Mouse (Mus musculus) small intestine, adult 2 months (tissue): ENCODE results near the gene Lhx1.

ENCODE experiments used
- CTCF ChIP-seq: fragments of 200-500 bp; IDR thresholded peaks from 2 replicates; pipeline ENCODE4 v1.5.1; 2012; ENCODE audit warnings: low read depth, mild to moderate bottlenecking, control low read depth, inconsistent platforms, low read length, moderate library complexity, mixed read lengths; ENCODE audit not compliant: insufficient replicate concordance, insufficient read length; ENCODE audit errors: extremely low read depth
- POLR2A ChIP-seq: fragments of 200-500 bp; IDR thresholded peaks from 2 replicates; pipeline ENCODE4 v1.6.1; 2012; ENCODE audit warnings: low read depth, mild to moderate bottlenecking, control low read depth, inconsistent platforms, low read length, moderate library complexity

GRCm38 (mm10) chr11:84566691-84567090 lies 41.4 kb upstream of the Lhx1 start:
- TF ChIP-seq CTCF (no peak), POLR2A (no peak)
